Mouse (Mus musculus) thymus, postnatal 14 days (tissue): Measurements from ENCODE around the gene Phf13.

ENCODE experiments used
- DNase-seq: peaks from one replicate; pipeline ENCODE4 v3.0.0; 2021

Gene Phf13

DNA sequence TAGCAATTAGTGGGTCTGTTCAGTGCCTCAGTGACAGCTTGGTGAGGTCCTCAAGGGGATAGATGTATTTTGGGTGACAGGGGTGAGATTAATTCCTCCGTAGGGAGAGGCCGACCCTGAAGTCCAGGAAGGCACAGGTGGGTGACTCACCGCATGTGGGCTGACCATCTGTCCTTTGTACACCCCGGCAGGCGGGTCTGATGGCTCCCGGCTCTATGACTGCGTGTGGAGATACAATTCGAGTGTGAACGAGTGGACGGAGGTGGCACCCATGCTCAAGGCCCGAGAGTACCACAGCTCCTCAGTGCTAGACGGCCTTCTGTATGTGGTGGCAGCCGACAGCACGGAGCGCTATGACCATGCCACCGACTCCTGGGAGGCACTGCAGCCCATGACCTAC lies 16.1 kb upstream of the Phf13 start:
- no peak for DNase-seq

GRCm38 (mm10) chr4:152011171-152011760 lies 15.2 kb upstream of the Phf13 start:
- DNase-seq, result no peak

GRCm38 (mm10) chr4:152010707-152011134 lies 14.7 kb upstream of the Phf13 start:
- no peak for DNase-seq

- DNase-seq, result no peak
Measured at GRCm38 (mm10) chr4:152010091-152010706, 14.1 kb upstream of the Phf13 start.

- peak; percentile 66 for DNase-seq
Measured at GRCm38 (mm10) chr4:152009076-152010051, 13.3 kb upstream of the Phf13 start.

DNA sequence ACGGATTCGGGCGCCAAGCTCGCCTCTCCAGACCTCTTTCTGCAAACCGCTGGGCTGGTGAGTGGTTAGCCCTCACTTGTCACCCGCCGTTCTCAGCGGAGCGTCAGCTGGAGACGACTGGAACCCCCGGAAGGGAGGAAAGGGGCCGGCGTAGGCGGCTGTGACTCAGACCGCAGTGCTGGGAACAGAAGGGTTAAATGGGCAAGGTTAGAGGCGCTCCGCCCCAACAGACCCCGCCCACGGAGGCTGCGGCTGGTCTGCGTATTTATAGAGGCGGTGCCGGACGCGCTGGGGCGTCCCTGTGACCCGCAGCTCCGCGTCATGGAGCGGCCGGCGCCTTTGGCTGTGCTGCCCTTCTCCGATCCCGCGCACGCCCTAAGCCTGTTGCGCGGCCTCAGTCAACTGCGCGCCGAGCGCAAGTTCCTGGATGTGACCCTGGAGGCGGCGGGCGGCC lies 12.6 kb upstream of the Phf13 start, which contains the start of gene Klhl21:
Gene Klhl21 (plus strand): TSS at position 182 of the 454 bp plus-strand sequence.
- peak; percentile 91 for DNase-seq

DNA sequence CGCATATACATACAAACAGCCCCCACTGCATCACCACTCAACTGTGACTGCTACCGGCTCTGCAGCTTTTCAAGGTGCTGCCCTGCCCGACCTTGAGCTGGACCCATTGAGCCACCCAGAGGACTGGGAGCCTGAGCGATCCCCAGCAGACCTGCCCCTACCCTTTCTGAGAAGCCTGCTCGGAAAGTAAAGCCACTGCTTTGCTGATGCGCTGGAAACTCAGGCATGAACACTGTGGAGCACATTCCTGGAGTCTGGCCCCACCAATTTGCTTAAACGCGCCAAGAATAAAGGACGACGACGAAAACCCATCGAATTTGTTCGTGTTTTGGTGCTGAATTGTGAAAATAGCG lies 12.1 kb upstream of the Phf13 start:
- peak; percentile 23 for DNase-seq

DNA sequence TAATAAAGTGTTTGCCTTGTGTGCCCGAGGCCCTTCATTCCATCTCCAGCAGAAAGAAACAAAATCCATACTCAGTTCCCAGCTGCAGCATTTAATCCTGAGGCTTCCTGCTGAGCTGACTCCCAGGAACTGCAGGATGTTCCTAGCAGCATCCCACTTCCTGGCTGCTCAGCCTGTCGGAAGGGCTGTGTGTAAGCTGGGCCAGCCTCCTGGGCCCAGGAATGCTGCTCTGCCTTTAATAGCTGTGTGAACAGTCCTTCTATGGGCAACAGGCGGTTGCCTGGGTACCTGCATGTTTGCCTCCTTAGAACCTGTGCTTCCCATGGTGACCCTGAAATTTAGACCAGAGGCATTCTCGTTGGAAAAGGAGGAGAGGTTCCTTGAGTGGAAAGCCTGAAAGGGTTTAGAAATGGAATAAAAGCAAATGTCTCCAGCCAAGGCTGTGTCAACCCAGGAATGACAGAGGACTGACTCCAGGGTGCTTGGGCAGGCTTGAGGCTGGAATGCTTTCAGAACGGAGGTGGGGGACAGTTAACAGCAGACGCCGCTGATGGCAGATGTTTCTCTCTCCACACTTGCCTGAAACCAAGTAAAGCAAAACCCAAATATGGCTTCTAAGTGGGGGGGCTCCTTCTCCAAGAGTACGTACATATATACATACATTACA lies 11.6 kb upstream of the Phf13 start:
- no peak for DNase-seq

GRCm38 (mm10) chr4:152006812-152007211 lies 10.8 kb upstream of the Phf13 start:
- no peak for DNase-seq

DNA sequence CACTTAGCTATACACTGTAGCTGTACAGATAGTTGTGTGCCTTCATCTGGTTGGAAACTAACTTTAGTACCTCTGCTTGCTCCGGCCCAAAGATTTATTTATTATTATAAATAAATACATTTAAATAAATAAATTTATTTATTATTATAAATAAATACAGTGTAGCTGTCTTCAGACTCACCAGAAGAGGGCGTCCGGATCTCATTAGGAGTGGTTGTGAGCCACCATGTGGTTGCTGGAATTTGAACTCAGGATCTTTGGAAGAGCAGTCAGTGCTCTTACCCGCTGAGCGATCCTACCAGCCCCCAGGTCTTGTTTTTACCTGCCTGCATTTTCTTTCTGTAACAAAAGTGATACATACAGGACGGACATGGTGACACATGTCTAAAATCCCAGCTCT lies 10.1 kb upstream of the Phf13 start:
- DNase-seq, result peak; percentile 30

- no peak for DNase-seq
Measured at GRCm38 (mm10) chr4:152002063-152002462, 6.0 kb upstream of the Phf13 start.

GRCm38 (mm10) chr4:152001335-152001734 lies 5.3 kb upstream of the Phf13 start:
- DNase-seq, result no peak

- no peak for DNase-seq
Measured at GRCm38 (mm10) chr4:152000906-152001305, 4.8 kb upstream of the Phf13 start.

DNA sequence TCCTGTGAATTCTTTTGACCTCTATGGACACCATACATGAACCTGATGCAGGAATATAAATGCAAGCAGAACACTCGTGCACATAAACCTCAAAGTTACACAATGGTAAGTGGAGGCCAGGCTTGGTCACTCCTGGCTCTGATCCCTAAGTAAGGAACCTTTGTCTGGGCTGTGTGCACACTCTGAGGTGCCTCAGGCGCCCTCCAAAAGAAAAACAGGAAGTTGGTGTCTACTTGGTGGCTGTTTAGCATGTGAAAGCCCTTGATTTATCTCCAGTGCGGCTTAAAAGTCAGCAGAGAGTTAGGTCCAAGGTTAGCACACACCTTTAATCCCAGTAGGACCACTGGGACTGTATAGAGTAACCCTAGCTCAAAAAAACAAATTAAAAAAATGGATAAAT lies 3.4 kb upstream of the Phf13 start:
- DNase-seq, result no peak

DNA sequence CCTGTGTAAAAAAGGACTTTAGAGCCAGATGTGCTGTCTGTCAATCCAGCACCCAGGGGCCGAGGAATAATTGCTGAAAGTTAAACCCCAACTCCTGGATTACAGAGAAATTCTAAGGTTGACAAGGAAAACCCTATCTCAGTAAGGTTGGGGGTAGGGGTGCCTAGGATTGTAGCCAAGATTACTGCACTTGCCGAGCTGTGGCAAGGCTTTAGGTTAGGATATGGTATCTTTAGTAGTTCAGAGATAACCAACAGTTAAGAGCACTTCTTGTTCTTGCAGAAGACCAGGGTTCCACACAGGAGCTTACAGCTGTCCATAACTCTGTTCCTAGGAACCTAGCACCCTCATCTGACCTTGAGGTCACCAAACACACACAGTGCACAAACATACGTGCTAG lies 1.6 kb upstream of the Phf13 start:
- no peak for DNase-seq

GRCm38 (mm10) chr4:151996951-151997222 lies 829 bp upstream of the Phf13 start:
- no peak for DNase-seq

GRCm38 (mm10) chr4:151995371-151996172 lies 486 bp downstream of the Phf13 start:
- DNase-seq, result peak; percentile 75

GRCm38 (mm10) chr4:151994228-151995171 lies 1.6 kb downstream of the Phf13 start:
- DNase-seq, result peak; percentile 48

DNA sequence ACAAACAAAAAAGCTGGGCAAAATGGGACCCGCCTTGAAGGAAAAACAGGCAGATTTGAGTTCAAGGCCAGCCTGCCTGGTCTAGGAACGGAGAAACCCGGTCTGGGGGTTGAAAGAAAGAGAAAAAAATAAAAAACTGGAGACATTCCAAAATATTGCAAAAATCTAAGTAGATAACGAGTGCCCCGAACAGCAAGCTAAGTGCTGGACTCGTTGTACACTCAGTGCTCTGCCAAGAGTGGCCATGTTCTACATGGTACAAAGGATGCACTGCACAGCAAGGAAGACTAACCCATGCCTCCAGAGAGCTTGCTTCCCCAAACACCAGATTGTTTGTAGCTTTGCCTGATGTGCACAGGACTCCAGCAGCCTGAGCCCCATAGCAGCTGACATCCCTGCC lies 3.0 kb downstream of the Phf13 start:
- DNase-seq, result no peak

DNA sequence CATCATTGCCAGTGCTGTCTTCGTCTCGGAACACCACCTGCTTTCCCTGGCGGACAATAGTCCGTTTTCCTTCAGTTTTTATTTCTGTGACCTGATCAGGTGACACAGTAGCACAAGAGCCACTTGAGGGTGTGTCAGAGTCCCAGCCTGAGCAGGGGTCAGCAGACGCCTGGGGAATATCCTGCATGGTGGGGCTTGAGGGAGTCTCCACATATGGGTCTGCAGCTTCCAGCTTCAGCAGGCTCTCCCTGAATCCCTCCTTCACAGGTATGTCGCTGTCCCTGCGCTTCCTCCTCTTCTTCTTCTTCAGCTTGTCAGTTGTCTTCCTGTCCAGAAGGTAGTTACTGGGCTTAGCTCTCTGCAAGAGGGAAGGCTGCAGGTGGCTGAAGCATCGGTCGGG lies 4.0 kb downstream of the Phf13 start:
- DNase-seq, result no peak

GRCm38 (mm10) chr4:151989110-151989488 lies 7.0 kb downstream of the Phf13 start:
- peak; percentile 26 for DNase-seq
